In the genomic region with DNA sequence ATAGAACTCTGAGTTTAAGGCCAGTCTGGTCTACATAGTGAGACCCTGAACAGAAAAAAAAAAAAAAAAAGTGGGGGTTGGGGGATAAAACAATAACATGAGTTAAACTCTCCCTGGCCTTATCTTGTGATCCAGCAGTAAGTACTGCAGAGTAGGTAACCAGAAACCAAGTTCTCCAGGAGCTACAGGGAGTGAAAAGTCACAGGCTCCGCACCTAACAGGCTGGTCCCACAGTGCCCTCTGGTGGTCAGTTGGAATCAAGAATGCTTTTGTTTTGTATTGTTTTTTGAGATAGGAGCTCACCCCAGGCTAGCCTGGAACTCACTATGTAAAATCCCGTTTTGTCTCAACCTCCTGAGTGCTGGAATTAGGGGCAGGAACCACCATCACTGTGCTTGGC, we compare ENCODE assay signal across 8 mouse cellular contexts. TPM values are rescaled to one million over a fixed set of nuclear protein-coding genes. Genes with fewer than 3 reads are reported as not detected.
DNase-seq lines count a peak whose midpoint lies in the region; ATAC-seq lines count a peak whose summit lies in the region.

No protein-coding gene starts in this region.

- intact Hi-C loops in heart, postnatal 25 days (cut with DNase I), result loop anchor here (2.0 to 5.0 kb wide), 3 partner anchors 84 to 624 kb away; no protein-coding TSS in a partner anchor
- intact Hi-C loops in left cerebral cortex, postnatal 14 days (cut with DNase I), result loop anchor here (2.0 to 10.0 kb wide), 2 partner anchors 210 to 626 kb away; no protein-coding TSS in a partner anchor

- 2% methylated on average over 2 of the region's 2 CpGs for WGBS in forebrain, embryonic 13.5 days

- no peaks in the 10 kb centered on the region for H3K36me3 ChIP-seq in forebrain, embryonic 13.5 days (ENCODE audit: poor library complexity, severe bottlenecking)

- no peak overlapping the region for H3K4me3 ChIP-seq in forebrain, embryonic 13.5 days

- no peaks in the 10 kb centered on the region for H3K27me3 ChIP-seq in forebrain, embryonic 13.5 days

- peak; percentile 61 for DNase-seq in heart, adult 8-10 months (ENCODE audit: low spot score)
- no peak for DNase-seq in heart, postnatal 25 days (ENCODE audit: low spot score)
- DNase-seq in induced T-regulatory cell, adult 2 months (ENCODE audit: low read depth), result peak; percentile 85
- peak; percentile 77 to 84 for DNase-seq in left cerebral cortex, postnatal 14 days (ENCODE audit: low spot score in 2 of 2)
- peak; percentile 87 for DNase-seq in mesoderm, embryonic 11.5 days (ENCODE audit: low read depth, low spot score)
- DNase-seq in spleen, postnatal 14 days (ENCODE audit: low spot score in 2 of 2), result peak; percentile 9 to 49

- H3K27ac ChIP-seq in forebrain, embryonic 13.5 days, result no peak overlapping the region

- peak; percentile 72; the same call in 1 of the 2 replicates for ATAC-seq in cerebellum, adult (ENCODE audit: insufficient number of reproducible peaks, low FRiP score, low TSS enrichment)
- peak; percentile 38; the same call in 1 of the 2 replicates for ATAC-seq in forebrain, embryonic 13.5 days

- H3K9ac ChIP-seq in forebrain, embryonic 13.5 days, result no peak overlapping the region

- no peaks in the 10 kb centered on the region for H3K4me1 ChIP-seq in forebrain, embryonic 13.5 days

- H3K4me2 ChIP-seq in forebrain, embryonic 13.5 days, result no peak overlapping the region

- no peaks in the 10 kb centered on the region for H3K9me3 ChIP-seq in forebrain, embryonic 13.5 days (replicated peaks)

RNA-seq across cellular contexts. Expression of gene Lsm5, which starts 13.3 kb away (rescaled TPM):
- total RNA-seq in heart, adult 8-10 months (2022), result 10 to 100 TPM in 2 of 4 experiments, 1 to 10 TPM in 2; 8.3 to 19.9 (median 12.9) TPM
- 10 to 100 TPM; 14.9 to 17.3 TPM for total RNA-seq in heart, postnatal 25 days (2021)
- polyA plus RNA-seq in forebrain, embryonic 13.5 days (2015; fragmentation: Nextera tagmentation; extraction: Ambion mirVana), result 154 and 187 TPM in 2 replicates
- 10 to 100 TPM; 16.9 to 18.7 TPM for total RNA-seq in left cerebral cortex, postnatal 14 days (2021)

RNA-seq across cellular contexts. Expression of gene Avl9, which starts 23.5 kb away (rescaled TPM):
- 1 to 10 TPM; 5.1 to 5.8 (median 5.4) TPM for total RNA-seq in heart, adult 8-10 months (2022)
- 1 to 10 TPM; 6.0 to 6.9 TPM for total RNA-seq in heart, postnatal 25 days (2021)
- 32.4 and 34.7 TPM in 2 replicates for polyA plus RNA-seq in forebrain, embryonic 13.5 days (2015; fragmentation: Nextera tagmentation; extraction: Ambion mirVana)
- total RNA-seq in left cerebral cortex, postnatal 14 days (2021), result 10 to 100 TPM; 32.8 to 35.9 TPM

Comparison
In these comparisons a context has a peak if more than half of its experiments do, and no peak if none do; other contexts are left out.
1. RNA of gene Avl9, which starts 23.5 kb away (total RNA-seq): 32.8 to 35.9 TPM in left cerebral cortex, postnatal 14 days; 6.0 to 6.9 TPM in heart, postnatal 25 days and 5.1 to 5.8 TPM in heart, adult 8-10 months; every median in the first group is over 4 times any median in the second.